Mouse (Mus musculus): ENCODE measurements around the gene Slc39a2.

GRCm38 (mm10) chr14:51912391-51913061 is 19.8 kb downstream of the Slc39a2 start:
- TF ChIP-seq EP300 (IDR thresholded peaks at IDR 0.05; ENCODE audit: low read depth) (no peak), CTCF (IDR thresholded peaks at IDR 0.05; ENCODE audit: low read depth) (no peak)

All from heart, postnatal 0 days (tissue).